Mouse (Mus musculus) G1E (cell line): ENCODE results near the gene Scmh1.

Experiments used
- CTCF ChIP-seq: IDR thresholded peaks from 2 replicates; pipeline ENCODE4 v1.5.1; 2012; ENCODE audit warnings: low read depth, low read length, inconsistent platforms, mixed read lengths
- POLR2AphosphoS5 ChIP-seq: IDR thresholded peaks from 2 replicates; pipeline ENCODE4 v1.6.1; 2012; ENCODE audit warnings: low read depth, low read length, inconsistent platforms; ENCODE audit not compliant: insufficient replicate concordance
- TAL1 ChIP-seq: conservative IDR thresholded peaks from 2 replicates; pipeline ENCODE4 v1.6.1; 2012; ENCODE audit warnings: low read depth, low read length, inconsistent platforms, mixed read lengths

DNA sequence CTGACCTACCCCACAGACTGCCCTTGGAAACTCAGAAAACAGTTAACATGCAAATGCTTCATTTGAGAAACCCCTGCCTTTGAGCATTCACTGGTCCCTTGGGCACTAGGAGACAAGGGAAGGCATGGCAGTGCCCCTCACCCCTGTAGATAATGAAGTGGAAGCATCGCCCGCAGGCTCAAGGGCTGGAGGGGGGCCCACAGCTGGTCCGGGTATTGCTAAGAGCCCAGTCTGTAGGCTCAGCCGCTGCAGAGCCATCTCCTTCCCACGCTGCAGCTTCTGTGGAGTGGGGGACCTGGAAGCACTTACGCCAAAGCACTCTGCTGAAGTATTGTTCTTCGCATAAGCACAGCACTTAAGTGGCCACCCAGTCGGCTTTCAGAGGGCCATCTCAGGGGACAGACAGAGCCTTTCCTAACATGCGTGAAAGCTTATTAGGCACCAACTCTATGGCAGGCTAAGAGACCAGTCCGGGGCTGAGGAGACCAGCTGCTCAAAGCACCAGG lies 35.2 kb upstream of the Scmh1 start:
- TF ChIP-seq CTCF, result no peak
- TF ChIP-seq POLR2AphosphoS5, result no peak
- TF ChIP-seq TAL1, result no peak
